Mouse (Mus musculus): ENCODE measurements around the gene Twnk. TPM values are rescaled to one million over a fixed set of nuclear protein-coding genes. Genes with fewer than 3 reads are reported as not detected.

Gene Twnk
- polyA plus RNA-seq, 1 experiment from 2014 or later = 27.0 TPM

GRCm38 (mm10) chr19:44988321-44988720 lies 17.1 kb upstream of the Twnk start:
- H3K4me3 ChIP-seq = peak overlapping the region; percentile 75
- H3K9me3 ChIP-seq = no peaks in the 10 kb centered on the region
- DNase-seq (ENCODE audit: low spot score) = no peak
- H3K27ac ChIP-seq = no peak overlapping the region
- H3K4me1 ChIP-seq = peaks cover 51% of the 10 kb centered on the region
- H3K27me3 ChIP-seq (ENCODE audit: insufficient read depth, poor library complexity, severe bottlenecking) = peaks cover 20% of the 10 kb centered on the region; the same call in 1 of the 2 replicates
- H3K36me3 ChIP-seq = peaks cover 5% of the 10 kb centered on the region; the same call in 1 of the 2 replicates
- WGBS = 26% methylated on average over 9 of the region's 9 CpGs

GRCm38 (mm10) chr19:44988831-44989566 lies 16.5 kb upstream of the Twnk start, which contains the start of gene Sema4g:
Gene Sema4g, plus strand, starts transcription at chr19:44989101.
- DNase-seq (ENCODE audit: low spot score) = no peak
- H3K4me1 ChIP-seq = peaks cover 51% of the 10 kb centered on the region
- peaks cover 20% of the 10 kb centered on the region; the same call in 1 of the 2 replicates for H3K27me3 ChIP-seq (ENCODE audit: insufficient read depth, poor library complexity, severe bottlenecking)
- peak within 1 kb of the TSS; percentile 75 for H3K4me3 ChIP-seq
- WGBS = under 1% methylated on average over 54 of the region's 58 CpGs
- peak within 1 kb of the TSS; percentile 86 for H3K27ac ChIP-seq
- H3K36me3 ChIP-seq = 0 out of 2 replicates have a peak, but pooled peaks cover 5% of the 10 kb centered on the region
- no peaks in the 10 kb centered on the region for H3K9me3 ChIP-seq

DNA sequence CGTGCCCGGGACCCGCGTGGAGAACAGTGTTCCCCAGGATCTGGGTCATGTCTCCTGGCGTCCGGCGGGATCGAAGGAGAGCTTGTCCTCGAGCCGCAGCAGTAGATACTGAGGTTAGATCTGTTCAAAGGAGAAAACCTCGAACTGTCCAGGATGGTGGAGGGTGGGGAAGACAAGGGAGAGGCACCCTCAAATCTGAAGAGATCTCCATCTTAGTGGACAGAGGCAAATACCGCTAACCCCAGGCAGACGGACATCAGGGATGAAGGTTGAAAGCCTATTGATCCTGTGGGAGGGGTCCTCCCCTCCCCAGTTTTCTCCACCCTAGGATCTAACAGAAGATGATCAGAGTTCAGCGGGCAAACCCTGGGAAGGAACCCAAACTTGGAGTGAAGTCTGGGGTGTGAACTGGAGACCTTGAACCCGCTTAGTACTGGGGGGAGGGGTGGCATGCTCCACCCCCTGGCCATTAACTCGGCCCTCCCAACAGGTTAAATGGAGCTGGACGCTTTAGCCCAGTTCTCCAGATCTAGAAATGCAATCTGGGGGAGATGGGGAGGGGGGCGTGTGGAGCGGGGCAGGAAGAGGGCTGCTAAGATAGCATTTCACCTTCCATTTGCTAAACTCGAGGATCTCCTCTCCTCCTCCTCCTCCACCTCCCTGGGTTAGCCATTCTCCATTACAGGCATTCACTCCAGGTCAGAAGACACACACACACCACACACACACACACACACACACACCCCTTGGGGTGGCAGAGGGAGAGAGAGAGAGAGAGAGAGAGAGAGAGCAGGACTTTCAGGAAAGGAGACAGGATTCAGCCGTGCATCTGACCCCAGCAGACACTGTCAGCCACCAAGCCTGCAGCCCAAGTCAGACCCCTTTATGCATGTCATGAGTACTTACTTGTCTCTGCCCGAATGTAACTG lies 15.6 kb upstream of the Twnk start:
- H3K4me1 ChIP-seq = peaks cover 51% of the 10 kb centered on the region
- H3K27ac ChIP-seq = peak overlapping the region; percentile 86

GRCm38 (mm10) chr19:44991031-44991430 lies 14.4 kb upstream of the Twnk start:
- WGBS = 79% methylated on average over 8 of the region's 8 CpGs

More for the DNA sequence above, 15.6 kb upstream of the Twnk start:
- DNase-seq (ENCODE audit: low spot score) = no peak
- no peaks in the 10 kb centered on the region for H3K9me3 ChIP-seq
- peaks cover 20% of the 10 kb centered on the region; the same call in 1 of the 2 replicates for H3K27me3 ChIP-seq (ENCODE audit: insufficient read depth, poor library complexity, severe bottlenecking)
- 0 out of 2 replicates have a peak, but pooled peaks cover 5% of the 10 kb centered on the region for H3K36me3 ChIP-seq
- WGBS = 7% methylated on average over 22 of the region's 22 CpGs
- H3K4me3 ChIP-seq = peak overlapping the region; percentile 75

DNA sequence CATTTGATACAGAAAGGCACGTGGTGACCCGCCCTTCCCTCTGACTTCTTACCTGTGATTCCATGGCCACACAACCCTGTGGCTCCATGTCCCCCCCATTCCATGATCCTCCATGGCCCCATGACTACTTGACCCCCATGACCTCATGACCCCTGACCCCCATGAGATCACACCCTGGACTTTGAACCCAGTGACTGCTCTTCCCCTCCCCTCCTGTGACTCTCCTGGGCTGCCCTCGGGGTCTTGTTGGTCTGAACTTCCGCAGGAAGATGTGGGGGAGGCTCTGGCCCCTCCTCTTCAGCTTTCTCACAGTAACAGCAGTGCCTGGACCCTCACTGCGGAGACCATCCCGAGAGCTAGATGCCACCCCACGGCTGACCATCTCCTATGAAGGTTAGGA lies 13.2 kb upstream of the Twnk start:
- 40% methylated on average over 7 of the region's 7 CpGs for whole genome bisulfite sequencing

More at GRCm38 (mm10) chr19:44991031-44991430, 14.4 kb upstream of the Twnk start:
- no peak overlapping the region for H3K27ac ChIP-seq
- DNase-seq (ENCODE audit: low spot score) = no peak
- no peak overlapping the region for H3K4me3 ChIP-seq
- H3K27me3 ChIP-seq (ENCODE audit: insufficient read depth, poor library complexity, severe bottlenecking) = peaks cover 20% of the 10 kb centered on the region; the same call in 1 of the 2 replicates
- H3K9me3 ChIP-seq = no peaks in the 10 kb centered on the region
- 0 out of 2 replicates have a peak, but pooled peaks cover 5% of the 10 kb centered on the region for H3K36me3 ChIP-seq
- H3K4me1 ChIP-seq = peaks cover 44% of the 10 kb centered on the region

DNA sequence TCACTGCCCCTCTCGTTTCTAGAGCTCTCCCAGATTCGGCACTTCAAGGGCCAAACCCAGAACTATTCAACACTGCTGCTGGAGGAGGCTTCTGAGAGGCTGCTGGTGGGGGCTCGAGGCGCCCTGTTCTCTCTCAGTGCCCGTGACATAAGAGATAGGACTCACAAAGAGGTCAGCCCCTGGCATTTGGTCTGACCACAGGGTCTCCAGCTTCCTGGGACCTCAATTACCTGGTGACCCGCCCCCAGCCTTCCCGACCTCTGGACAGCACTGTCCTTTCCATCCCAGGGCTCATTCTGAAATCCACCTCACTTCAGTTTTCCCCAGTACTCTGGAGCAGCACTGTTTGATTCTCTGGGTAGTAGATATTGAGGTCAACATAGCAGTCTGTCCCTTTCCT lies 12.8 kb upstream of the Twnk start:
- H3K4me1 ChIP-seq = peaks cover 44% of the 10 kb centered on the region
- DNase-seq (ENCODE audit: low spot score) = peak; percentile 72
- peaks cover 20% of the 10 kb centered on the region; the same call in 1 of the 2 replicates for H3K27me3 ChIP-seq (ENCODE audit: insufficient read depth, poor library complexity, severe bottlenecking)
- peak overlapping the region; percentile 36; the same call in 1 of the 2 replicates for H3K27ac ChIP-seq
- 0 out of 2 replicates have a peak, but pooled peaks cover 8% of the 10 kb centered on the region for H3K36me3 ChIP-seq
- no peaks in the 10 kb centered on the region for H3K9me3 ChIP-seq
- H3K4me3 ChIP-seq = 0 out of 2 replicates have a peak overlapping the region, but pooled peaks have one; percentile 22
- WGBS = 43% methylated on average over 7 of the region's 7 CpGs

More for the DNA sequence above, 13.2 kb upstream of the Twnk start:
- 0 out of 2 replicates have a peak, but pooled peaks cover 5% of the 10 kb centered on the region for H3K36me3 ChIP-seq
- H3K27ac ChIP-seq = peak overlapping the region; percentile 36; the same call in 1 of the 2 replicates
- H3K27me3 ChIP-seq (ENCODE audit: insufficient read depth, poor library complexity, severe bottlenecking) = peaks cover 20% of the 10 kb centered on the region; the same call in 1 of the 2 replicates
- H3K4me3 ChIP-seq = 0 out of 2 replicates have a peak overlapping the region, but pooled peaks have one; percentile 22
- H3K4me1 ChIP-seq = peaks cover 44% of the 10 kb centered on the region
- DNase-seq (ENCODE audit: low spot score) = no peak
- no peaks in the 10 kb centered on the region for H3K9me3 ChIP-seq

GRCm38 (mm10) chr19:44997786-44998185 lies 7.7 kb upstream of the Twnk start:
- H3K9me3 ChIP-seq = no peaks in the 10 kb centered on the region
- H3K36me3 ChIP-seq = peaks cover 22% of the 10 kb centered on the region
- no peaks in the 10 kb centered on the region for H3K27me3 ChIP-seq (ENCODE audit: insufficient read depth, poor library complexity, severe bottlenecking)
- no peak overlapping the region for H3K4me3 ChIP-seq
- no peak for DNase-seq (ENCODE audit: low spot score)
- H3K4me1 ChIP-seq = peaks cover under 1% of the 10 kb centered on the region; the same call in 1 of the 2 replicates
- 82% methylated on average over 11 of the region's 11 CpGs for WGBS
- no peak overlapping the region for H3K27ac ChIP-seq

DNA sequence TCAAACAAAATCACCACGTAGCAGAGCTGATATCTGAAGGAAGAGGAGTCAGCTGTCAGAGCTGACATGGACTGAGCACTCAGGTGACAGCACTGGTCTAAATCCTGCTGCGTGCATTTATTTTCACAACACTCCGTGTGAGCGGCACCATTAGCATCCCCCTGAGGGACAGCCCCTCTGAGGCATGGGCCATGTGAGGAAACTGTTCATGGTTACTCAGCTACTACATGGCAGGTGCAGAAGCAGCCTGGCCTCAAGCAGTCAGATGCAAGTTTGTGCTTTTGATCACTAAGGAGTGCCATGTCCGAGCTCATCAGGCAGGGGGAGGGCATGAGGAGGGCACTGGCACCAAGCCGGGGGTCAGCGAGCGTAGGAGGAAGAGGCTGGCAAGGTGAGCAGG lies 5.8 kb upstream of the Twnk start:
- H3K36me3 ChIP-seq = peaks cover 40% of the 10 kb centered on the region
- no peak for DNase-seq (ENCODE audit: low spot score)
- H3K27ac ChIP-seq = no peak overlapping the region
- H3K4me1 ChIP-seq = no peaks in the 10 kb centered on the region
- H3K27me3 ChIP-seq (ENCODE audit: insufficient read depth, poor library complexity, severe bottlenecking) = no peaks in the 10 kb centered on the region
- H3K9me3 ChIP-seq = no peaks in the 10 kb centered on the region
- H3K4me3 ChIP-seq = no peak overlapping the region
- 83% methylated on average over 8 of the region's 8 CpGs for WGBS

DNA sequence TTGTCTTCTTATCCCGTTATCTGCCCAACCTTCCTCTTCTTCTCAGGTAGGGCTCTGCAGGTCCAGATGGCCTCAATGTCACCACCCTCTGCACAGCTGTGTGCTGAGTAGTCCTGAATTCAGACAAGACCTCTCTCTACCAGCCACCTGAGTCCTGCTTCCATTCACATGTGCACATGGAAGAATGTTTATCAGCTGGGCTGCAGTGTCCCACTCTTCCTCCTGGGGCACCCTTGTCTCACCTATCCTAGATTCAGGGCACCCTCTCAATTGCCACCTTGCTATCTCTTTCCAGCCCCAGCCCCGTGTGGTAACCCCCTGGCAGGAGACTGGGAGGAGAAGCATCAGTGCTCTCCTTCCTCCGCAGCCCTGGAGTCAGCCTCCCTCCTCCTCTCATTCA lies 3.2 kb upstream of the Twnk start:
- Histone ChIP-seq H3K36me3 (peaks cover 41% of the 10 kb centered on the region), H3K9me3 (no peaks in the 10 kb centered on the region)
- 52% methylated on average over 3 of the region's 3 CpGs for WGBS

GRCm38 (mm10) chr19:45003740-45004516 lies 1.5 kb upstream of the Twnk start:
- Histone ChIP-seq H3K27ac (no peak overlapping the region), H3K27me3 (ENCODE audit: insufficient read depth, poor library complexity, severe bottlenecking) (no peaks in the 10 kb centered on the region), H3K4me3 (no peak overlapping the region), H3K9me3 (no peaks in the 10 kb centered on the region), H3K4me1 (peaks cover 24% of the 10 kb centered on the region), H3K36me3 (peaks cover 47% of the 10 kb centered on the region)
- DNase-seq (ENCODE audit: low spot score) = no peak
- WGBS = 86% methylated on average over 7 of the region's 7 CpGs

More for the DNA sequence above, 3.2 kb upstream of the Twnk start:
- H3K4me1 ChIP-seq = peaks cover 13% of the 10 kb centered on the region
- no peak for DNase-seq (ENCODE audit: low spot score)
- no peak overlapping the region for H3K4me3 ChIP-seq
- H3K27ac ChIP-seq = no peak overlapping the region
- no peaks in the 10 kb centered on the region for H3K27me3 ChIP-seq (ENCODE audit: insufficient read depth, poor library complexity, severe bottlenecking)

DNA sequence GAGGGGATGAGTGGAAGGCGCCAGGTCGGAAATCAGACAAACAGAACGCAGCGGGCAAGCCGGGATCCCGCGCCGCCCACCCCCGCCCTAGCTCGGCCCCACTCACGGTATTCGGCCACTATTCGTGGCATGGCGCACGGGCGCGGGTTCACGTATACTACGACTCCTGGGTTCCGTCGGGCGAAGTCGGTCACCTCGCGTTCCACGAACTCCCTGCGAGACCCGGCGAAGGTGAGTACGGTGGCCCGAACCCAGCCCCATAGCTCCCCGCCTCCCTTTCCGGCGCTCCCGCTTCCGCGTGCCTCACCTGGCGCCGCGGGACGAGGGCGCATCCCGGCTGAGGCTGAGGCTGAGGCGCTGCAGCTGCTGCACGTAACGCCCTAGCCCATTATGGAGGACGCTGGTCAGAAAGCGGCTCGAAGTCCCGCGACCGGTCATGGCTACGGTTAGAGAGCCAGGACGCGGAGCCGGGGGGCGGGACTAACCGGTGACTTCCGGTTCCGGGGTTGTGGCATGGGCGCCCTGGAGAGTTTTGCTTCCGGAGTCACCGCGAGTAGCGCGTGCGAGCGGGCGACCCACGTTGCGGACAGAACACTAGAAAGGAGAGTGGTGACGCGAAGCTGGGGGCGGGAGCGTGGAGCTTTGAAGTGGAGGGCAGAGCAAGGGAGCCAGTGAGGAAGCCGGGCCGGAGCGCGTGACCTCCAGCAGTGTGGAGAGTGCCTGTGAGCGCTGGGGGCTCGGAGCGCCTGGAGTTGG lies 672 bp downstream of the Twnk start, which contains the start of gene Mrpl43:
Gene Mrpl43 (minus strand): TSS at position 486 of the 756 bp plus-strand sequence.
- DNase-seq (ENCODE audit: low spot score) = peak; percentile 98
- H3K4me1 ChIP-seq = peaks cover 24% of the 10 kb centered on the region
- H3K27me3 ChIP-seq (ENCODE audit: insufficient read depth, poor library complexity, severe bottlenecking) = no peaks in the 10 kb centered on the region
- no peaks in the 10 kb centered on the region for H3K9me3 ChIP-seq
- under 1% methylated on average over 82 of the region's 82 CpGs for WGBS
- peak within 1 kb of the TSS; percentile 91 for H3K4me3 ChIP-seq
- H3K27ac ChIP-seq = peak within 1 kb of the TSS; percentile 88
- peaks cover 57% of the 10 kb centered on the region for H3K36me3 ChIP-seq
